ENCODE assay signal across 15 mouse cellular contexts in the genomic region with DNA sequence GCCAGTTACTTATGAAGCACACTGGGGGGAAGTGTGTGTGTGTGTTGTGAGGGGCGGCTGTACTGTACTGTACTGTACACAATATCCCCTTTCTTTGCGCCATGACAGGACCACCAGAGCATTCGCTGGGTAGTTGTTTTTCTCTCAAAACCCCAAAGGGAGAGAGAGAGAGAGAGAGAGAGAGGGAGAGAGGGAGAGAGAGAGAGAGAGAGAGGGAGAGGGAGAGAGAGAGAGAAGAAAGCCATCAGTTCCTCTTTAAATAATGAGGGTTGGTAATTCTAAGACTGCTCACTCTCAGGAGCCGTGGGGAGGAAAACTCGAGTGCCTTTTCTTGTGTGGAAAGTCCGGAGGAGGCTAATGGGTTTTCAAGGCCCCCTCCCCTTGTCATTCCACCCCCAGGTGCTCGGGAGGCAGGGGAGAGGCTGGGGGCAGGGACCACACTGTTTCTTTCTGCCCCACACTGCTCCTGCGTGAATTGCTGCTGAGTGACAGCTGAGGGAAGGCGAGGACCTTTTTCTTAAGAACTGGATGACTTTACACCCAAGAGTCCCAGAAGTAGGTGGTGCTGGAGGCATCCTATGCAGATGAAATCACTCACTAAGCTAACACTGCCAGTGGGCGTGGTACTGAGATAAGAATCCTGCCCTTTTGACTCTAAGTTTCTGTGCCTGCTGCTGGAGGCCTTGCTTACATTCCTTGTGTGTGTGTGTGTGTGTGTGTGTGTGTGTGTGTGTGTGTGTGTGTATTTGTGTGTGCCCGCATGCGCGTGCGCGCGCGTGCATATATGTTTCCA. TPM values are rescaled to one million over a fixed set of nuclear protein-coding genes. Genes with fewer than 3 reads are reported as not detected.
DNase-seq lines count a peak whose midpoint lies in the region; ATAC-seq lines count a peak whose summit lies in the region.
"Had no signal": no experiment of that assay in that cellular context is flagged by ENCODE, and none has a peak within 500 bp of the region (broad histone marks: within the 10 kb centered on the region; RNA-seq: fewer than 3 reads in every experiment).

No protein-coding gene starts in this region.

- H3K4me3 ChIP-seq in neural tube, embryonic 13.5 days = no peak overlapping the region
- H3K4me3 ChIP-seq in embryonic facial prominence, embryonic 15.5 days (replicated peaks) = no peak overlapping the region
- H3K4me3 ChIP-seq in lung, embryonic 16.5 days (ENCODE audit: low read length) = no peak overlapping the region
- H3K4me3 ChIP-seq in stomach, embryonic 16.5 days (replicated peaks; ENCODE audit: low read length) = no peak overlapping the region
- H3K4me3 ChIP-seq: heart, adult 2 months; liver, embryonic 15.5 days had no signal

- no peak overlapping the region for H3K27ac ChIP-seq in neural tube, embryonic 13.5 days (replicated peaks)
- H3K27ac ChIP-seq in embryonic facial prominence, embryonic 15.5 days (replicated peaks) = no peak overlapping the region
- H3K27ac ChIP-seq in lung, embryonic 16.5 days (ENCODE audit: low read length) = no peak overlapping the region
- H3K27ac ChIP-seq in stomach, embryonic 16.5 days (ENCODE audit: low read length) = no peak overlapping the region
- H3K27ac ChIP-seq: heart, adult 2 months; liver, embryonic 15.5 days had no signal

- 0 out of 2 replicates have a peak overlapping the region, but pooled peaks have one; percentile 41 for H3K9ac ChIP-seq in neural tube, embryonic 13.5 days
- H3K9ac ChIP-seq in embryonic facial prominence, embryonic 15.5 days = no peak overlapping the region
- H3K9ac ChIP-seq in lung, embryonic 16.5 days (ENCODE audit: low read length) = no peak overlapping the region
- H3K9ac ChIP-seq in stomach, embryonic 16.5 days (ENCODE audit: low read length) = no peak overlapping the region
- H3K9ac ChIP-seq: liver, embryonic 15.5 days had no signal

- ATAC-seq in neural tube, embryonic 13.5 days (ENCODE audit: low read depth) = no peak
- ATAC-seq in embryonic facial prominence, embryonic 15.5 days (ENCODE audit: insufficient number of reproducible peaks, low FRiP score, low TSS enrichment, low read depth) = no peak
- ATAC-seq in lung, embryonic 16.5 days (ENCODE audit: low read depth) = peak; percentile 59
- peak; percentile 69; the same call in 1 of the 2 replicates for ATAC-seq in stomach, embryonic 16.5 days (ENCODE audit: insufficient read depth, low FRiP score)

- intact Hi-C loops in left cerebral cortex, postnatal 36 days (cut with DNase I) = no loop called here

- peaks cover 31% of the 10 kb centered on the region for H3K27me3 ChIP-seq in neural tube, embryonic 13.5 days
- H3K27me3 ChIP-seq in embryonic facial prominence, embryonic 15.5 days = 0 out of 2 replicates have a peak, but pooled peaks cover 18% of the 10 kb centered on the region
- H3K27me3 ChIP-seq in lung, embryonic 16.5 days (ENCODE audit: control insufficient read depth, insufficient read depth, low read depth, low read length) = peaks cover 16% of the 10 kb centered on the region
- H3K27me3 ChIP-seq in stomach, embryonic 16.5 days (ENCODE audit: control insufficient read depth, insufficient read depth, low read length) = peaks cover 5% of the 10 kb centered on the region

- no peak for DNase-seq in neural tube, embryonic 10.5 days (ENCODE audit: extremely low spot score, low spot score)
- DNase-seq in left cerebral cortex, postnatal 36 days (ENCODE audit: low spot score in 2 of 2) = no peak
- no peak for DNase-seq in gastrocnemius, postnatal 4 days (ENCODE audit: low spot score in 2 of 2)
- no peak for DNase-seq in layer of hippocampus, postnatal 10 days (ENCODE audit: low spot score in 2 of 2)
- DNase-seq: adrenal gland, postnatal 36 days; cerebellum, postnatal 14 days; heart, adult 2 months; kidney, adult 11 months; layer of hippocampus, postnatal 36 days; right cerebral cortex, postnatal 14 days had no signal

- H3K36me3 ChIP-seq in neural tube, embryonic 13.5 days = no peaks in the 10 kb centered on the region
- no peaks in the 10 kb centered on the region for H3K36me3 ChIP-seq in embryonic facial prominence, embryonic 15.5 days
- H3K36me3 ChIP-seq in lung, embryonic 16.5 days (ENCODE audit: control insufficient read depth, insufficient read depth, low read length) = no peaks in the 10 kb centered on the region
- no peaks in the 10 kb centered on the region for H3K36me3 ChIP-seq in stomach, embryonic 16.5 days (ENCODE audit: control insufficient read depth, insufficient read depth, low read length)
- H3K36me3 ChIP-seq: liver, embryonic 15.5 days had no signal

- 61% methylated on average over 16 of the region's 17 CpGs for WGBS in neural tube, embryonic 13.5 days
- WGBS in embryonic facial prominence, embryonic 15.5 days = 55% methylated on average over 17 of the region's 17 CpGs
- WGBS in lung, embryonic 16.5 days = 39% methylated on average over 17 of the region's 17 CpGs
- whole genome bisulfite sequencing in stomach, embryonic 16.5 days = 48% methylated on average over 17 of the region's 17 CpGs

- peak overlapping the region; percentile 33 for H3K4me2 ChIP-seq in neural tube, embryonic 13.5 days
- 0 out of 2 replicates have a peak overlapping the region, but pooled peaks have one; percentile 12 for H3K4me2 ChIP-seq in embryonic facial prominence, embryonic 15.5 days (replicated peaks)
- no peak overlapping the region for H3K4me2 ChIP-seq in lung, embryonic 16.5 days (ENCODE audit: low read depth, low read length)
- H3K4me2 ChIP-seq in stomach, embryonic 16.5 days (ENCODE audit: low read depth, low read length) = no peak overlapping the region
- H3K4me2 ChIP-seq: liver, embryonic 15.5 days had no signal

- no peaks in the 10 kb centered on the region for H3K9me3 ChIP-seq in neural tube, embryonic 13.5 days
- no peaks in the 10 kb centered on the region for H3K9me3 ChIP-seq in embryonic facial prominence, embryonic 15.5 days (replicated peaks)
- no peaks in the 10 kb centered on the region for H3K9me3 ChIP-seq in lung, embryonic 16.5 days (ENCODE audit: control insufficient read depth, low read length)
- H3K9me3 ChIP-seq in stomach, embryonic 16.5 days (replicated peaks; ENCODE audit: control insufficient read depth, low read length) = no peaks in the 10 kb centered on the region
- H3K9me3 ChIP-seq: liver, embryonic 15.5 days had no signal

- peaks cover 43% of the 10 kb centered on the region for H3K4me1 ChIP-seq in neural tube, embryonic 13.5 days (replicated peaks)
- peaks cover 21% of the 10 kb centered on the region for H3K4me1 ChIP-seq in embryonic facial prominence, embryonic 15.5 days
- H3K4me1 ChIP-seq in lung, embryonic 16.5 days (replicated peaks; ENCODE audit: control insufficient read depth, insufficient read depth, low read length) = peaks cover 19% of the 10 kb centered on the region
- peaks cover 39% of the 10 kb centered on the region for H3K4me1 ChIP-seq in stomach, embryonic 16.5 days (ENCODE audit: control insufficient read depth, insufficient read depth, low read length)

RNA-seq across cellular contexts. Expression of a gene that starts 6.5 kb away (rescaled TPM):
- polyA plus RNA-seq in neural tube, embryonic 13.5 days (2015; fragmentation: Nextera tagmentation; extraction: Ambion mirVana) = 4.8 and 5.5 TPM in 2 replicates
- 2.7 and 4.3 TPM in 2 replicates for polyA plus RNA-seq in embryonic facial prominence, embryonic 15.5 days (2015; fragmentation: Nextera tagmentation; extraction: Ambion mirVana)
- polyA plus RNA-seq in lung, embryonic 16.5 days (2015; fragmentation: Nextera tagmentation; extraction: Ambion mirVana) = 0.68 and 1.1 TPM in 2 replicates
- 4.9 and 5.9 TPM in 2 replicates for polyA plus RNA-seq in stomach, embryonic 16.5 days (2015; fragmentation: Nextera tagmentation; extraction: Ambion mirVana)
- 10 to 100 TPM; 16.4 to 23.5 TPM for total RNA-seq in left cerebral cortex, postnatal 36 days (2021)
- total RNA-seq in gastrocnemius, postnatal 4 days (2021) = 10 to 100 TPM; 13.6 to 16.5 TPM
- 10 to 100 TPM; 28.5 to 30.3 TPM for total RNA-seq in layer of hippocampus, postnatal 10 days (2021)

Comparison
In these comparisons a context has a peak if more than half of its experiments do, and no peak if none do; other contexts are left out.
1. ATAC-seq: peak in lung, embryonic 16.5 days (single experiment) and stomach, embryonic 16.5 days (single experiment); none in neural tube, embryonic 13.5 days (single experiment) and embryonic facial prominence, embryonic 15.5 days (single experiment).
2. H3K4me2 ChIP-seq: peak in neural tube, embryonic 13.5 days (single experiment) and embryonic facial prominence, embryonic 15.5 days (single experiment); none in lung, embryonic 16.5 days (single experiment) and stomach, embryonic 16.5 days (single experiment).